Mouse (Mus musculus) gastrocnemius, postnatal 25 days (tissue): ENCODE measurements at regions not wholly inside any gene's neighbourhood (a gene's known extent, or its start where the extent isn't known, plus 50 kb on each side); places are given as distances from the start of the nearest gene placed in this dataset.

Experiments used
- DNase-seq: peaks from one replicate; pipeline ENCODE4 v3.0.0; 2022

DNA sequence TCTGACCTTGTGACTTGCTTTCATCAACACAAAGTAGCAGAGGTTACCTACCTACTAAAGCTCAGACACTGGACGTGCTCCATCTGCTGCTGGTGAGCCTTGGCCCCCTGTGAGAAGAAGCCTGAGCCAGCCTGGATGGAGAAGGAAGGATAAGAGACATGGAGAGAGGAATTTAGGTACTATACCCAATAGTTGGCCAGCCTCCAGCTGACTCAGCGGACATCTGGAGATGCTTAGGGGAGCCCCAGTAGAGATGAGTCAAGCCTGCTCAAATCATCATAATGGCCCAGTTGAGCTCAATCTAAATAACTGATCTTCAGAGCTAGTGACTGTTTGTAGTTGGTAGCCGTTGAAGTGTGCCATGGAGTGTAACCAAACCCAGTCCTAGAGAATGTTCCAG lies 53.7 kb upstream of the Ripply2 start:
- DNase-seq: peak; percentile 28

DNA sequence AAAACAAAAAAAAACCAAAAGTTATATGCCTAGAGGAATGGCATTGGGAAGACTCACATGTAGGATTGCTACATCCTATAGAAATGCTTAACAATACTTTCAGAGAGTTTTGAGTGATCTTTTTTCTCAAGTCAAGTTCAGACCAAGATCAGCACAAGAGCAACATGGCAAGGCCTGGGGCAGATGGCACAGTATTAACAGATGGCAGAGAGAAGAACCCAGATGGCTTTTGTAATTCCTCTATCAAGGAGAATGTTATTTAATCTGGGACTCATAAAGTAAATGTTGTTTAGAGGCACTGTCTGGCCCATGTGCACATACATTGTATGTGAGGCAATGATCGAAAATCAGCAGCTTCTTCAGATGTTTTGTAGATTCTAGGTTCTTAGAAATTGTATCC lies 58.3 kb upstream of the Ripply2 start:
- no peak for DNase-seq

DNA sequence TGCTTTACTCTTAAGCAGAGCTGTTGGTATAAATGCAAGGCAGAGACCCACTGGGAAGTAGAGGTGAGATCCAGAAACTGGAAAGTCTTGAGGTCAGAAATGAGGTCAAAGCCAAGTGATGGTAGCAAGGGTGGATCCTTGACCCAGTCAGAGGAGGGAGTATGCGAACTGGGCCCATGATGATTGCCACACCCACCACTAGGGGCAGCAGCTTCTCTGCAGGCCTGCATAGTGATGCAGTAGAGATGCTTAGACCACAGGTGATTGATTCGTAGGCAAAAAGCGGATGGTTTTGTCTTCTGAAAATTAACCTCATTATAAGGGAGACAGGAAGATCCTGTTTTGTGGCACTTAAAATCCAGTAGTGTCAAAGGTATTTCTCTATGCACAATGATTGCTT lies 59.6 kb upstream of the Ripply2 start:
- no peak for DNase-seq

DNA sequence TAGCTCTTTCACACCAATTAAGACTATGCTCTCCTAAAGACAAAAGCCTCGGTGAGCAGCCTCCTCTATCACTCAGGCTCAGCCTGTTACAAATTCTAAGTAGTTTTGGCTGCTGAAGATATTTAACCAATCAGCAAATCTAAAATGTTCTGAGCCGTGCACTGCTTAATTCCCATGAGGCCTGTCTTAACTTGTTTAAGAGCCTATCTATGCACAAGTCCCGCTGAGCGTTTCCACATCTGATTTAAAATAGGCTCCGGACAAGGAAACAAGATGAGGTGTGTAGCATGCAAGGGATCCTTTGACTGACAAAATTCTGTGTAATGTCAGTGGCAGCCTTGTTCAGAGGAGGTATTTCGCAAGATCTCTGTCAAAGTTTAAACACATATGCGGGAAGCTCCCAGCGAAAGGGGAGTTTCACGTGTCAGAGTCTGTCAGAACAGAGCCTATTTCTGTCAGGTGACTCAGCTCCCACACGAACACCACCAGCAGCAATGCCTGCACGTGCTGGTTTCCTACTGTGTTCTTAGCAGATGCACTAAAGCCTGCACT lies 63.3 kb upstream of the Ripply2 start:
- no peak for DNase-seq

DNA sequence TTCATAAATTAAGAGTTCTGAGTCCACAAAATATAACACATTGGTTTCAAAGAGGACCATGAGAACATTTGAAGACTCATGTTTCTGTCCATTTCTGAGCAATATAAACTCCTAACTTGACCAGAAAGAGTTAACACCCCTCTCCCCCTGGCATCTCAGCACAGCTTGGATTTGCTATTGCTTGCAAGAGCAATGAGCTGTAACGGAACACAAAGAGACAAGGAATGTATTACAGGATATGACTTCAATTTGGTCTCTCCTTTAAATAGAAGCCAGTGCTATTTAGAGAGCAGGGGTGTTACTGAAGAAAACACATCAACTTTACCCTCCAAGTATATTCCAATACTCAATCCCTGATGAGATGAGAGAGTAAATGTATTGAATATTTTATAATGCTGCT lies 65.5 kb upstream of the Ripply2 start:
- no peak for DNase-seq

DNA sequence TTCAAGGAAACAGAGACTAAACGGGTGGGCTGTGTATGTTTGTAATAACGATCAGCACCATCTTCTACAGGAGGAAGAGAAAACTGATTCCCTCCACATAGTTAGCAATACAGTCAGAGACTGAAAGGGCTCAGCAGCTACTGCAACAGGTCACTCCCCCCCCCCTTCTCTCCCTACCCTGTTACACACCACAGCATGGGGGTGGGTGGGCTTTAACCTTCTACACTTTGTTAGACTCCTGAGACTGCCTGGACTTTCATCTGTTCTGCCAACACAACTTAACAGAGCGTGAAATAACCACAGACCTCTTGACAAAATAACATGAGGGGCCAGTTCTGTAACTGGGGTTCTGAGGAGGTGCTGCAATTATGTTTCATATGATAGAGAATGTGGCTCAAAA lies 50.7 kb upstream of the Snap91 start:
- no peak for DNase-seq
